Mouse (Mus musculus) kidney, embryonic 14.5 days (tissue): ENCODE results near the gene Art4. TPM values are rescaled to one million over a fixed set of nuclear protein-coding genes. Genes with fewer than 3 reads are reported as not detected.
A peak's percentile ranks its signal among the peaks of the same experiment; 100 is the strongest.

ENCODE experiments used
- ATAC-seq: fragments of 200-750 bp; cut with Nextera tagmentation; 2 replicates; pipeline ENCODE4 v1.8.0; 2017; ENCODE audit warnings: moderate number of reproducible peaks, mild to moderate bottlenecking, moderate TSS enrichment, moderate library complexity; ENCODE audit not compliant: low FRiP score, low TSS enrichment
- H3K27ac ChIP-seq: fragments of 300-500 bp; sonication (generic); 2 replicates; pipeline ENCODE4 v1.5.1; 2014; ENCODE audit warnings: low read depth, mild to moderate bottlenecking, low read length, moderate library complexity, mixed read lengths
- H3K27me3 ChIP-seq: fragments of 300-500 bp; sonication (generic); 2 replicates; pipeline ENCODE4 v1.6.1; 2014; ENCODE audit warnings: mild to moderate bottlenecking, low read length; ENCODE audit not compliant: control insufficient read depth, insufficient read depth
- H3K36me3 ChIP-seq: fragments of 300-500 bp; sonication (generic); 2 replicates; pipeline ENCODE4 v1.6.1; 2014; ENCODE audit warnings: low read length, mixed read lengths; ENCODE audit not compliant: control insufficient read depth, insufficient read depth
- H3K4me1 ChIP-seq: fragments of 300-500 bp; sonication (generic); 2 replicates; pipeline ENCODE4 v1.6.1; 2014; ENCODE audit warnings: low read length, mixed read lengths; ENCODE audit not compliant: control insufficient read depth, insufficient read depth
- H3K4me2 ChIP-seq: fragments of 300-500 bp; sonication (generic); replicated peaks from 2 replicates; pipeline ENCODE4 v1.6.1; 2014; ENCODE audit warnings: low read depth, mild to moderate bottlenecking, low read length
- H3K4me3 ChIP-seq: fragments of 300-500 bp; sonication (generic); 2 replicates; pipeline ENCODE4 v1.5.1; 2014; ENCODE audit warnings: mild to moderate bottlenecking, low read length
- H3K9ac ChIP-seq: fragments of 300-500 bp; sonication (generic); 2 replicates; pipeline ENCODE4 v1.6.1; 2014; ENCODE audit warnings: low read depth, mild to moderate bottlenecking, low read length, moderate library complexity
- H3K9me3 ChIP-seq: fragments of 300-500 bp; sonication (generic); 2 replicates; pipeline ENCODE4 v1.6.1; 2016; ENCODE audit warnings: low read length; ENCODE audit not compliant: control insufficient read depth
- WGBS: fragments of 180-500 bp; shearing (Covaris S2); extraction: QIAGEN DNeasy Blood & Tissue Kit; methylation state at CpG from one replicate; pipeline ENCODE4 v1.1.7; 2014; 5-methylcytosine and 5-hydroxymethylcytosine counted together
- polyA plus RNA-seq: library from polyadenylated mRNA; unstranded; fragments of >200 nt; fragmentation: Nextera tagmentation; extraction: Ambion mirVana; gene quantifications from 2 replicates; pipeline ENCODE4 v1.2.1, GENCODE M21; 2014

The Art4 gene
- polyA plus RNA-seq, 1 experiment from 2014 or later = 2.2 TPM

DNA sequence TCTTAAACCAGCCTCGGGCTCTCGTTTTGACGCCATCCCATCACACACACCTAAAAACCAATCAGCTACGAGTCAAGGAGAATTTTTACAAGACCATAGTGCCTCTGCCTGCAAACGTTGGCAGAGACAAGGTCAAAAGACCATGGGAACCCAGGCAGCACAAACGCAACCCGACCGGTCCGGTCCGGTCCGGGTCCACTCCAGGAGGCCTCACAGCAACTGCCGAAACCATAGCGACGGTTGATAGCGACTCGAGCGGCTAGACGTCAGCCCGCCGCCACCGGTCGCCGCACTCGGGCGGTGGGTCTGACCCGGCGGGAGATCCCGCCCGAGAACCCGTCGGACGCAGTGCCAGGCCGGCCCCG, 30.0 kb downstream of the Art4 start, which contains the start of gene BC049715:
Gene BC049715, plus strand, starts transcription at position 111 of the 365 bp plus-strand sequence.
- Histone ChIP-seq H3K9me3 (no peaks in the 10 kb centered on the region), H3K36me3 (peaks cover 29% of the 10 kb centered on the region), H3K27me3 (no peaks in the 10 kb centered on the region), H3K4me3 (peak within 1 kb of the TSS; percentile 100), H3K9ac (peak within 1 kb of the TSS; percentile 99), H3K4me1 (0 out of 2 replicates have a peak, but pooled peaks cover 3% of the 10 kb centered on the region), H3K4me2 (peak within 1 kb of the TSS; percentile 63), H3K27ac (peak within 1 kb of the TSS; percentile 86)
- ATAC-seq = no peak; the same call in 1 of the 2 replicates
- WGBS = under 1% methylated on average over 34 of the region's 34 CpGs

DNA sequence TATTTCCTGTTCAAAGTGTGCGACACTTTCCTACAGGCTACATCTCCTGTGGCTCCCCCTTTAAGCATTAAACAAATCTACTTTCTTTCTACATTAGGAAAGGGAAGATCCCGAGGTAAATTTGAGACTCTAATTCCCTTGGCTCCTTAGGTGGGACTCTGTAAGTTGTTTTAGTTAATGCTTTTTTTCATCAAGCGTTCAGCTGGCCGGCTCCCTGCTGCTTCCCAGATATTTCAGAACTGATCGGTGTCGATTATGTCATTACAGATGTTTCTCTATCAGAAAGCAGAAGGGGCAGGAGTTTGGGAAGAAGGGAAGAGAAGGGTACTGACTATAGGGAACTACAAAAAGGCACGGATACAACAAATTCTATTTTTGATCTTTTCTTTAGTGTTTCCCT, 30.4 kb downstream of the Art4 start:
- H3K36me3 ChIP-seq = peaks cover 33% of the 10 kb centered on the region
- H3K9me3 ChIP-seq = no peaks in the 10 kb centered on the region
- 13% methylated on average over 7 of the region's 7 CpGs for WGBS
- no peak for ATAC-seq
- H3K27me3 ChIP-seq = no peaks in the 10 kb centered on the region
- H3K9ac ChIP-seq = peak overlapping the region; percentile 99
- H3K4me3 ChIP-seq = peak overlapping the region; percentile 100
- 0 out of 2 replicates have a peak, but pooled peaks cover 3% of the 10 kb centered on the region for H3K4me1 ChIP-seq
- H3K4me2 ChIP-seq = peak overlapping the region; percentile 63
- H3K27ac ChIP-seq = no peak overlapping the region

GRCm38 (mm10) chr6:136824987-136825386, 32.5 kb downstream of the Art4 start:
- no peak for ATAC-seq
- WGBS = 92% methylated on average over 8 of the region's 8 CpGs
- peaks cover 54% of the 10 kb centered on the region for H3K36me3 ChIP-seq
- H3K9me3 ChIP-seq = no peaks in the 10 kb centered on the region
- H3K9ac ChIP-seq = no peak overlapping the region
- 0 out of 2 replicates have a peak, but pooled peaks cover 3% of the 10 kb centered on the region for H3K4me1 ChIP-seq
- no peaks in the 10 kb centered on the region for H3K27me3 ChIP-seq
- H3K4me2 ChIP-seq = no peak overlapping the region
- H3K4me3 ChIP-seq = no peak overlapping the region
- no peak overlapping the region for H3K27ac ChIP-seq

DNA sequence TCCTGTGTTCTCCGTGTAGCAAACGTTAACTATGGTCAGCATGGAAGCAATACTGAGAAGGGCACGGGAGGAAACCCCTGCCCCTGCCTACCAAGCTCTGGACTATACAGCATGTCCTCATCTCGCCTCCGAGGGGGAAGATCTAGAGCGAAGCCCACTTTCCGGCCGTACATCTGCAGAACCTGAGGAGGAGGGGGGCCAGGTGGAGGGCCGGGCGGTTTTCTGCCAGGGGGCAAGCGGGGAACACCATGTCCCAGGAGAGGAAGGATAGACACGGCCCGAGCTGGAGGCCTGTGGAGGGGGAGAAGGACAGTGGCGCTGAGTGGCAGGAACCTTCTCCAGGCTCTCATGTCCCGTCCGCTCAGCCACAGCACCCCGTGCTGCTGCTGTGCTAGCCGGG, 36.4 kb downstream of the Art4 start:
- WGBS = 94% methylated on average over 17 of the region's 18 CpGs
- Histone ChIP-seq H3K36me3 (peaks cover 93% of the 10 kb centered on the region), H3K9ac (no peak overlapping the region)

GRCm38 (mm10) chr6:136820381-136820780, 37.2 kb downstream of the Art4 start:
- Histone ChIP-seq H3K4me2 (no peak overlapping the region), H3K4me1 (no peaks in the 10 kb centered on the region), H3K9me3 (no peaks in the 10 kb centered on the region), H3K4me3 (no peak overlapping the region), H3K36me3 (peaks cover 95% of the 10 kb centered on the region), H3K27ac (no peak overlapping the region), H3K27me3 (no peaks in the 10 kb centered on the region), H3K9ac (no peak overlapping the region)
- WGBS = 98% methylated on average over 21 of the region's 21 CpGs
- ATAC-seq = no peak

More for the DNA sequence above, 36.4 kb downstream of the Art4 start:
- Histone ChIP-seq H3K4me2 (no peak overlapping the region), H3K27ac (no peak overlapping the region), H3K4me3 (no peak overlapping the region), H3K27me3 (no peaks in the 10 kb centered on the region), H3K9me3 (no peaks in the 10 kb centered on the region), H3K4me1 (no peaks in the 10 kb centered on the region)
- no peak for ATAC-seq

DNA sequence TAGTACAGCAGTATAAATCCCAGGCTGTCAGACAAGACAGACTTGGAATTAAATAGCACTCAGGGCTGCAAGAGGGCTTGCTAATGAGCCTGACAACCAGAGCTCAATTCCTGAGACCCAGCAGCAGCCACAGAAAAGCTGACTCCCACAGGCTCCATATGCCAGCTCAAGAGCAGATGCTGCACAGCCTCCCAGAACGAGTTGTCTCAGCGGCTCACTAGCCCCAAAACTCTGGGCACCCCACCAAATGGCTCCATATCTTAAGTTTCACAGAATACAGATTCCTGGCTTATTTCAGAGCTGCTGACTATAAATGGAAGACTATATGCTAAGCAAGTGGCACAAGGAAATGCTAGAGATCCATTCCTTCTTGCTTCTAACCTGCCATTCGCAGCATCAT, 40.0 kb downstream of the Art4 start:
- Histone ChIP-seq H3K9ac (no peak overlapping the region), H3K27ac (no peak overlapping the region), H3K4me3 (no peak overlapping the region), H3K36me3 (peaks cover 94% of the 10 kb centered on the region), H3K9me3 (no peaks in the 10 kb centered on the region), H3K4me2 (no peak overlapping the region), H3K4me1 (no peaks in the 10 kb centered on the region), H3K27me3 (no peaks in the 10 kb centered on the region)
- 93% methylated on average over 3 of the region's 3 CpGs for WGBS
- no peak for ATAC-seq

DNA sequence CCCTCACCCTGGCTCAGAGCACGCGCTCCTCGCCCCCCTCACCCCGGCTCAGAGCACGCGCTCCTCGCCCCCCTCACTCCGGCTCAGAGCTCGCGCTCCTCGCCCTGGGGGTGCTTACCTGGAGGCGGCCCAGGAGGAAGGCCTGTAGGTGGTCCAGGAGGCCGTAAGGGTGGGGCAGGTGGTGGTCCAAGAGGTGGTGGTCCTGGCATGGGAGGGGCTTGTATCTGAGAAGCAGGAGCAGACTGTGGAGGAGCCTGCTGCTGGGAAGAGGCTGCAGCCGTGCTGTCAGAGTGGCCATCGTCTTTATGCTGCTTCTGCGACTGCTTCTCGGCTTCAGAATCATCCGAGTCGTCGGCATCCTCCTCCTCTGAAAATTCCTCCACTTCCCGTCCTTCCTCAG, 40.7 kb downstream of the Art4 start:
- H3K27ac ChIP-seq = no peak overlapping the region
- no peak overlapping the region for H3K9ac ChIP-seq
- H3K27me3 ChIP-seq = no peaks in the 10 kb centered on the region
- no peaks in the 10 kb centered on the region for H3K4me1 ChIP-seq
- WGBS = 91% methylated on average over 21 of the region's 21 CpGs
- H3K4me2 ChIP-seq = no peak overlapping the region
- H3K9me3 ChIP-seq = no peaks in the 10 kb centered on the region
- peaks cover 94% of the 10 kb centered on the region for H3K36me3 ChIP-seq
- ATAC-seq = no peak
- no peak overlapping the region for H3K4me3 ChIP-seq

DNA sequence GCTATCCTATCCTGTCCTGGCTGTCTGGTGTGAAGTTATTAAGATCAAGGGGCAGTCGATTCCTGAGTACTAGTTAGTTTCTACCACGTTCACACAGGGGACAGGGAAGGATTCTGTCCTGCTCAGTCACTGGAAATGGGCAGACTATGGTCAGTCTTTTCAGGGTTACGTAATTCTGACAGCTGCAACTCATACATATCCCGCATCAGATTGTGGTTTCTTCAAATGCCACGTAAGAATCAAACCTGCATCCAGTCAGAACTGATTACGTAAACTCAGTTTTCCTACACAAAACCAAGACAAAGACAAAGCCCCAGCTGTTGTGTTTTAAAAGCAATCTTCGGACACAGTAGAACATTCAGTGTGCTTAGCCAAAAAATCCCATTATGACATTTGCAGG, 42.2 kb downstream of the Art4 start:
- H3K9ac ChIP-seq = no peak overlapping the region
- no peaks in the 10 kb centered on the region for H3K9me3 ChIP-seq
- no peaks in the 10 kb centered on the region for H3K4me1 ChIP-seq
- WGBS = 98% methylated on average over 7 of the region's 7 CpGs
- H3K4me3 ChIP-seq = no peak overlapping the region
- no peak for ATAC-seq
- H3K4me2 ChIP-seq = no peak overlapping the region
- H3K27ac ChIP-seq = no peak overlapping the region
- peaks cover 79% of the 10 kb centered on the region for H3K36me3 ChIP-seq
- H3K27me3 ChIP-seq = no peaks in the 10 kb centered on the region

DNA sequence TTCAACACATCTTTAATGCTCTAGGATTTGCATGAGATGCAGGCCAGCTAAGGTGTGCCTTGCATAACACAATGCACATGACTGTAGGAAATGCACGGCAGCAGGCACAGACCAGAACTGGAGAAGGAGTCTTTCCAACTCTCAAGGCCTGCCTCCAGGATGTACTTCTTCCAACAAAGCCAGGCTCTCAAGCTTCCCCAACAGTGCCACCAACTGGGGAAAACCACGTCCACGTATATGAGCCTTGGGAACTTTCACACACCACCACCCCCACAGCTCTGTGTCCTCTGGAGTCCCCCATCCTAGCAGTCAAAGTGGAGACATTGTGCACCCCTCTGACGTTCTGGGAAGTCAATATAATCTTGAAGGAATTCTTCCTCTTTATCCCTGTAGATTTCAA, 44.4 kb downstream of the Art4 start:
- 45% methylated on average over 4 of the region's 4 CpGs for WGBS
- H3K27ac ChIP-seq = no peak overlapping the region
- no peak overlapping the region for H3K4me2 ChIP-seq
- ATAC-seq = no peak
- no peak overlapping the region for H3K9ac ChIP-seq
- peaks cover 57% of the 10 kb centered on the region for H3K36me3 ChIP-seq
- no peaks in the 10 kb centered on the region for H3K9me3 ChIP-seq
- no peak overlapping the region for H3K4me3 ChIP-seq
- no peaks in the 10 kb centered on the region for H3K27me3 ChIP-seq
- peaks cover 7% of the 10 kb centered on the region; the same call in 1 of the 2 replicates for H3K4me1 ChIP-seq
